Mouse (Mus musculus): ENCODE results near the gene Asic3. TPM values are rescaled to one million over a fixed set of nuclear protein-coding genes. Genes with fewer than 3 reads are reported as not detected.

Gene Asic3
- polyA plus RNA-seq, 1 experiment from 2014 or later: 0.09 TPM

- 62% methylated on average over 2 of the region's 2 CpGs for WGBS
- no peaks in the 10 kb centered on the region for H3K27me3 ChIP-seq (replicated peaks)
- no peaks in the 10 kb centered on the region for H3K36me3 ChIP-seq
- no peaks in the 10 kb centered on the region for H3K9me3 ChIP-seq (replicated peaks)
- no peak overlapping the region for H3K9ac ChIP-seq
- H3K27ac ChIP-seq (ENCODE audit: poor library complexity, severe bottlenecking): no peak overlapping the region
- ATAC-seq (ENCODE audit: insufficient number of reproducible peaks, low FRiP score): no peak
- peaks cover 50% of the 10 kb centered on the region for H3K4me1 ChIP-seq (replicated peaks)
- no peak overlapping the region for H3K4me2 ChIP-seq
- no peak overlapping the region for H3K4me3 ChIP-seq
Observed at GRCm38 (mm10) chr5:24378700-24379099, 34.5 kb upstream of the Asic3 start.

GRCm38 (mm10) chr5:24379501-24379900, 33.7 kb upstream of the Asic3 start:
- no peaks in the 10 kb centered on the region for H3K36me3 ChIP-seq
- H3K4me2 ChIP-seq: no peak overlapping the region
- no peaks in the 10 kb centered on the region for H3K27me3 ChIP-seq (replicated peaks)
- 47% methylated on average over 4 of the region's 4 CpGs for WGBS
- peaks cover 50% of the 10 kb centered on the region for H3K4me1 ChIP-seq (replicated peaks)
- no peak for ATAC-seq (ENCODE audit: insufficient number of reproducible peaks, low FRiP score)
- no peaks in the 10 kb centered on the region for H3K9me3 ChIP-seq (replicated peaks)
- no peak overlapping the region for H3K4me3 ChIP-seq
- no peak overlapping the region for H3K9ac ChIP-seq
- no peak overlapping the region for H3K27ac ChIP-seq (ENCODE audit: poor library complexity, severe bottlenecking)

GRCm38 (mm10) chr5:24380499-24380898, 32.7 kb upstream of the Asic3 start:
- peaks cover 53% of the 10 kb centered on the region for H3K4me1 ChIP-seq (replicated peaks)
- no peak overlapping the region for H3K4me2 ChIP-seq
- WGBS: 85% methylated on average over 4 of the region's 4 CpGs
- no peak overlapping the region for H3K4me3 ChIP-seq
- no peak overlapping the region for H3K27ac ChIP-seq (ENCODE audit: poor library complexity, severe bottlenecking)
- ATAC-seq (ENCODE audit: insufficient number of reproducible peaks, low FRiP score): no peak
- H3K36me3 ChIP-seq: no peaks in the 10 kb centered on the region
- H3K27me3 ChIP-seq (replicated peaks): 0 out of 2 replicates have a peak, but pooled peaks cover 3% of the 10 kb centered on the region
- no peak overlapping the region for H3K9ac ChIP-seq
- H3K9me3 ChIP-seq (replicated peaks): no peaks in the 10 kb centered on the region

GRCm38 (mm10) chr5:24381486-24381885, 31.7 kb upstream of the Asic3 start:
- ATAC-seq (ENCODE audit: insufficient number of reproducible peaks, low FRiP score): no peak
- Histone ChIP-seq H3K9me3 (replicated peaks) (no peaks in the 10 kb centered on the region), H3K4me3 (no peak overlapping the region), H3K4me2 (no peak overlapping the region), H3K36me3 (no peaks in the 10 kb centered on the region), H3K27me3 (replicated peaks) (peaks cover 11% of the 10 kb centered on the region), H3K27ac (ENCODE audit: poor library complexity, severe bottlenecking) (no peak overlapping the region), H3K4me1 (replicated peaks) (peaks cover 54% of the 10 kb centered on the region), H3K9ac (no peak overlapping the region)
- WGBS: 63% methylated on average over 6 of the region's 6 CpGs

GRCm38 (mm10) chr5:24381988-24382387, 31.2 kb upstream of the Asic3 start:
- WGBS: 55% methylated on average over 2 of the region's 2 CpGs
- Histone ChIP-seq H3K9ac (no peak overlapping the region), H3K4me3 (no peak overlapping the region), H3K4me2 (no peak overlapping the region), H3K9me3 (replicated peaks) (no peaks in the 10 kb centered on the region), H3K4me1 (replicated peaks) (peaks cover 56% of the 10 kb centered on the region), H3K27me3 (replicated peaks) (peaks cover 16% of the 10 kb centered on the region), H3K36me3 (no peaks in the 10 kb centered on the region), H3K27ac (ENCODE audit: poor library complexity, severe bottlenecking) (no peak overlapping the region)
- no peak for ATAC-seq (ENCODE audit: insufficient number of reproducible peaks, low FRiP score)

GRCm38 (mm10) chr5:24383026-24383859, 29.9 kb upstream of the Asic3 start:
- Histone ChIP-seq H3K4me3 (peak overlapping the region; percentile 43), H3K4me2 (peak overlapping the region; percentile 66), H3K9me3 (replicated peaks) (no peaks in the 10 kb centered on the region), H3K27ac (ENCODE audit: poor library complexity, severe bottlenecking) (peak overlapping the region; percentile 65), H3K36me3 (no peaks in the 10 kb centered on the region), H3K4me1 (replicated peaks) (peaks cover 64% of the 10 kb centered on the region), H3K27me3 (replicated peaks) (peaks cover 18% of the 10 kb centered on the region), H3K9ac (peak overlapping the region; percentile 57)
- under 1% methylated on average over 34 of the region's 34 CpGs for WGBS
- peak; percentile 82 for ATAC-seq (ENCODE audit: insufficient number of reproducible peaks, low FRiP score)

- Histone ChIP-seq H3K27ac (ENCODE audit: poor library complexity, severe bottlenecking) (peak overlapping the region; percentile 65; the same call in 1 of the 2 replicates), H3K9me3 (replicated peaks) (no peaks in the 10 kb centered on the region), H3K4me3 (no peak overlapping the region), H3K27me3 (replicated peaks) (peaks cover 18% of the 10 kb centered on the region), H3K4me2 (no peak overlapping the region), H3K9ac (no peak overlapping the region), H3K36me3 (no peaks in the 10 kb centered on the region), H3K4me1 (replicated peaks) (peaks cover 64% of the 10 kb centered on the region)
- 43% methylated on average over 6 of the region's 6 CpGs for WGBS
- ATAC-seq (ENCODE audit: insufficient number of reproducible peaks, low FRiP score): peak; percentile 52
Observed at GRCm38 (mm10) chr5:24384407-24384806, 28.8 kb upstream of the Asic3 start.

GRCm38 (mm10) chr5:24385374-24385773, 27.8 kb upstream of the Asic3 start:
- 0 out of 2 replicates have a peak overlapping the region, but pooled peaks have one; percentile 18 for H3K9ac ChIP-seq
- H3K9me3 ChIP-seq (replicated peaks): no peaks in the 10 kb centered on the region
- WGBS: 81% methylated on average over 5 of the region's 5 CpGs
- H3K4me3 ChIP-seq: no peak overlapping the region
- H3K4me2 ChIP-seq: no peak overlapping the region
- peaks cover 18% of the 10 kb centered on the region for H3K27me3 ChIP-seq (replicated peaks)
- no peaks in the 10 kb centered on the region for H3K36me3 ChIP-seq
- no peak for ATAC-seq (ENCODE audit: insufficient number of reproducible peaks, low FRiP score)
- H3K4me1 ChIP-seq (replicated peaks): peaks cover 63% of the 10 kb centered on the region
- H3K27ac ChIP-seq (ENCODE audit: poor library complexity, severe bottlenecking): peak overlapping the region; percentile 45; the same call in 1 of the 2 replicates

- Histone ChIP-seq H3K9me3 (replicated peaks) (no peaks in the 10 kb centered on the region), H3K36me3 (no peaks in the 10 kb centered on the region), H3K4me3 (no peak overlapping the region), H3K4me1 (replicated peaks) (peaks cover 62% of the 10 kb centered on the region), H3K4me2 (0 out of 2 replicates have a peak overlapping the region, but pooled peaks have one; percentile 2), H3K27ac (ENCODE audit: poor library complexity, severe bottlenecking) (peak overlapping the region; percentile 6; the same call in 1 of the 2 replicates), H3K27me3 (replicated peaks) (peaks cover 18% of the 10 kb centered on the region), H3K9ac (no peak overlapping the region)
- no peak for ATAC-seq (ENCODE audit: insufficient number of reproducible peaks, low FRiP score)
- 72% methylated on average over 10 of the region's 10 CpGs for WGBS
Observed at GRCm38 (mm10) chr5:24385887-24386550, 27.2 kb upstream of the Asic3 start.

- Histone ChIP-seq H3K4me2 (peak overlapping the region; percentile 89), H3K9ac (peak overlapping the region; percentile 70), H3K27ac (ENCODE audit: poor library complexity, severe bottlenecking) (peak overlapping the region; percentile 6), H3K4me3 (peak overlapping the region; percentile 50), H3K4me1 (replicated peaks) (peaks cover 59% of the 10 kb centered on the region), H3K27me3 (replicated peaks) (peaks cover 18% of the 10 kb centered on the region), H3K9me3 (replicated peaks) (no peaks in the 10 kb centered on the region), H3K36me3 (no peaks in the 10 kb centered on the region)
- WGBS: under 1% methylated on average over 73 of the region's 73 CpGs
- peak; percentile 24; the same call in 1 of the 2 replicates for ATAC-seq (ENCODE audit: insufficient number of reproducible peaks, low FRiP score)
Observed at GRCm38 (mm10) chr5:24387264-24388241, 25.6 kb upstream of the Asic3 start.
